Mouse (Mus musculus): Measurements from ENCODE around the gene Gm28035. TPM values are rescaled to one million over a fixed set of nuclear protein-coding genes. Genes with fewer than 3 reads are reported as not detected.

The Gm28035 gene
- polyA plus RNA-seq, 1 experiment from 2014 or later: 0.34 TPM

DNA sequence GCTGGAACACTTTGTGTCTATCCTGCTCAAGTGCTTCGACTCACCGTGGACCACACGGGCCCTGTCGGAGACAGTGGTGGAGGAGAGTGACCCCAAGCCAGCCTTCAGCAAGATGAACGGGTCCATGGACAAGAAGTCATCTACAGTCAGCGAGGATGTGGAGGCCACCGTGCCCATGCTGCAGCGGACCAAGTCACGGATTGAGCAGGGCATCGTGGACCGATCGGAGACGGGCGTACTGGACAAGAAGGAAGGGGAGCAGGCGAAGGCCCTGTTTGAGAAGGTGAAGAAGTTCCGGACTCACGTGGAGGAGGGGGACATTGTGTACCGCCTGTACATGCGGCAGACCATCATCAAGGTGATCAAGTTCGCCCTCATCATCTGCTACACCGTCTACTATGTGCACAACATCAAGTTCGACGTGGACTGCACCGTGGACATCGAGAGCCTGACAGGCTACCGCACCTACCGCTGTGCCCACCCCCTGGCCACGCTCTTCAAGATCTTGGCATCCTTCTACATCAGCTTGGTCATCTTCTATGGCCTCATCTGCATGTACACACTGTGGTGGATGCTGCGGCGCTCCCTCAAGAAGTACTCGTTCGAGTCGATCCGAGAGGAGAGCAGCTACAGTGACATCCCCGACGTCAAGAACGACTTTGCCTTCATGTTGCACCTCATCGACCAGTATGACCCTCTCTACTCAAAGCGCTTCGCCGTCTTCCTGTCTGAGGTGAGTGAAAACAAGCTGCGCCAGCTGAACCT lies 15.4 kb downstream of the Gm28035 start:
- Histone ChIP-seq H3K9ac (ENCODE audit: low read length) (no peak overlapping the region), H3K27me3 (replicated peaks; ENCODE audit: control insufficient read depth, insufficient read depth, low read length) (no peaks in the 10 kb centered on the region), H3K27ac (ENCODE audit: low read depth, low read length) (no peak overlapping the region), H3K36me3 (ENCODE audit: control insufficient read depth, insufficient read depth, low read length) (peaks cover 84% of the 10 kb centered on the region), H3K9me3 (replicated peaks; ENCODE audit: control insufficient read depth, low read length) (no peaks in the 10 kb centered on the region), H3K4me2 (ENCODE audit: low read length) (no peak overlapping the region), H3K4me1 (ENCODE audit: control insufficient read depth, insufficient read depth, low read length) (no peaks in the 10 kb centered on the region), H3K4me3 (ENCODE audit: low read depth, low read length) (no peak overlapping the region)
- ATAC-seq: no peak
- 97% methylated on average over 42 of the region's 42 CpGs for WGBS
- no peak for DNase-seq (ENCODE audit: low spot score)

DNA sequence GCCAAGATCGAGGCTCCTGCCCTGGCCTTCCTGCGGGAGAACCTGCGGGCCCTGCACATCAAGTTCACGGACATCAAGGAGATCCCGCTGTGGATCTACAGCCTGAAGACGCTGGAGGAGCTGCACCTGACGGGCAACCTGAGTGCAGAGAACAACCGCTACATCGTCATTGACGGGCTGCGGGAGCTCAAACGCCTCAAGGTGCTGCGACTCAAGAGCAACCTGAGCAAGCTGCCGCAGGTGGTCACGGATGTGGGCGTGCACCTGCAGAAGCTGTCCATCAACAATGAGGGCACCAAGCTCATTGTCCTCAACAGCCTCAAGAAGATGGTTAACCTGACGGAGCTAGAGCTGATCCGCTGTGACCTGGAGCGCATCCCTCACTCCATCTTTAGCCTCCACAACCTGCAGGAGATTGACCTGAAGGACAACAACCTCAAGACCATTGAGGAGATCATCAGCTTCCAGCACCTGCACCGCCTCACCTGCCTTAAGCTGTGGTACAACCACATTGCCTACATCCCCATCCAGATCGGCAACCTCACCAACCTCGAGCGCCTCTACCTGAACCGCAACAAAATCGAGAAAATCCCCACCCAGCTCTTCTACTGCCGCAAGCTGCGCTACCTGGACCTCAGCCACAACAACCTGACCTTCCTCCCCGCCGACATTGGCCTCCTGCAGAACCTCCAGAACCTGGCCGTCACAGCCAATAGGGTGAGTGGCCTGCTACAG lies 16.4 kb downstream of the Gm28035 start:
- H3K4me2 ChIP-seq (ENCODE audit: low read length): no peak overlapping the region
- H3K27me3 ChIP-seq (replicated peaks; ENCODE audit: control insufficient read depth, insufficient read depth, low read length): no peaks in the 10 kb centered on the region
- H3K4me3 ChIP-seq (ENCODE audit: low read depth, low read length): no peak overlapping the region
- H3K9me3 ChIP-seq (replicated peaks; ENCODE audit: control insufficient read depth, low read length): no peaks in the 10 kb centered on the region
- H3K36me3 ChIP-seq (ENCODE audit: control insufficient read depth, insufficient read depth, low read length): peaks cover 88% of the 10 kb centered on the region
- H3K9ac ChIP-seq (ENCODE audit: low read length): no peak overlapping the region
- no peak for ATAC-seq
- 96% methylated on average over 30 of the region's 30 CpGs for WGBS
- H3K27ac ChIP-seq (ENCODE audit: low read depth, low read length): no peak overlapping the region
- DNase-seq (ENCODE audit: low spot score): no peak
- no peaks in the 10 kb centered on the region for H3K4me1 ChIP-seq (ENCODE audit: control insufficient read depth, insufficient read depth, low read length)

DNA sequence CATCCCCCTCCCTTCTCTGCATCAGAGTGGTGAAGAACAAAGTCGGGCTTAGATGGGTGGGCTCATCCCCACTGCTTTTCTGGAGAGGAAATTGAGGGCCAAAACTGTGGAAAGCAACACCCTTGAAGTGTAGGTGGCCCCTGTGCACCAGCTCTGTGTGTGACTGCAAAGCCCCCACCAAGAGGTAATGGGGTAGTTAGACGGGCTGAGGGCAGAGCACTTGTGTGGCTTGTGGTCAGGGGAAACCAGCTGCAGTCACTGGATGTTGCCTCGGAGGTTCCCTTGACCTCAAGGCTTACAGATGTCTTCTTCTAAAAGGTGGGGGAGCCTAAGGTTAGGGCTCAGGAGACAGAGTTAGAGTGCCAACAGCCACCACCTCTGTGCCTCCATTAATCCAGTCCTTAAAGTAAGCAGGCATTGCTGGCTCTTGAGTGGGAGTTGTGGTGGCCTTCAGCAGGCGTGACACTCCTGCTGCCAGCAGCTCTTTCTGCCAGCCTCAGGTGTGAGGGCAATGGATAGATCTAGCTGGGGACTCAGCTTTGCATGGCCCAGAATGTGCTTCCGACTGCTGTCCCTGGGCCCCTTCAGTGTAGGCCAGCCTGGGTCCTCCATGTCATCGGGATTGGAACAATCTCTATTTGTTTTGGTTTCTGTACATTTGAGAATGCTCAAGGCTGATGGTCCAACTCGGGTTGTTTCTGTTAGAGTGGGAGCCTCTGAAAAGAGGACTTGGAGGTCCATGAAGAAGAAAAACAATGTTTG lies 17.5 kb downstream of the Gm28035 start:
- H3K9ac ChIP-seq (ENCODE audit: low read length): no peak overlapping the region
- H3K36me3 ChIP-seq (ENCODE audit: control insufficient read depth, insufficient read depth, low read length): peaks cover 94% of the 10 kb centered on the region
- WGBS: 89% methylated on average over 7 of the region's 7 CpGs

DNA sequence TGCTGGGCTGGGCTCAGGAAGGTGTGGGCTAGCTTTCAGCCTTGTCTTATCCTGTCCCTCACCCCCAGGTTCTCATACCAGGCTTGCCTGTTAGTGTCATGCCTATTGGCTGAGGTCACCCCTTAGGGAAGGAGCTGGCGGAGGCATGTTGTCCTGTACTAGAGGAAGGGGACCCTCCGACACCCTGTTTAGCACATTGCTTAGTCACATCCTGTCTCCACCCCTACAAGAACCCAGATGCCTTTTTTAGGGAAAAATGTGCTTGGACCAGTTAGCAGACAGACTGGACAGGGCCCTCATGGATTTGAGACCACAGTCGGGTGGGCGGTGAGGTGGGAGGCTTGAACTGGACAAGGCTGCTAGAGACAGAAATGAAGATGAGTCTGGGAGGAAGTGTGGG lies 18.2 kb downstream of the Gm28035 start:
- H3K36me3 ChIP-seq (ENCODE audit: control insufficient read depth, insufficient read depth, low read length): peaks cover 94% of the 10 kb centered on the region
- no peak for ATAC-seq
- 96% methylated on average over 4 of the region's 4 CpGs for WGBS

More for the DNA sequence above, 17.5 kb downstream of the Gm28035 start:
- Histone ChIP-seq H3K4me1 (ENCODE audit: control insufficient read depth, insufficient read depth, low read length) (peaks cover 3% of the 10 kb centered on the region; the same call in 1 of the 2 replicates), H3K4me2 (ENCODE audit: low read length) (no peak overlapping the region), H3K27ac (ENCODE audit: low read depth, low read length) (no peak overlapping the region), H3K4me3 (ENCODE audit: low read depth, low read length) (no peak overlapping the region), H3K27me3 (replicated peaks; ENCODE audit: control insufficient read depth, insufficient read depth, low read length) (no peaks in the 10 kb centered on the region), H3K9me3 (replicated peaks; ENCODE audit: control insufficient read depth, low read length) (no peaks in the 10 kb centered on the region)
- DNase-seq (ENCODE audit: low spot score): no peak
- ATAC-seq: no peak

DNA sequence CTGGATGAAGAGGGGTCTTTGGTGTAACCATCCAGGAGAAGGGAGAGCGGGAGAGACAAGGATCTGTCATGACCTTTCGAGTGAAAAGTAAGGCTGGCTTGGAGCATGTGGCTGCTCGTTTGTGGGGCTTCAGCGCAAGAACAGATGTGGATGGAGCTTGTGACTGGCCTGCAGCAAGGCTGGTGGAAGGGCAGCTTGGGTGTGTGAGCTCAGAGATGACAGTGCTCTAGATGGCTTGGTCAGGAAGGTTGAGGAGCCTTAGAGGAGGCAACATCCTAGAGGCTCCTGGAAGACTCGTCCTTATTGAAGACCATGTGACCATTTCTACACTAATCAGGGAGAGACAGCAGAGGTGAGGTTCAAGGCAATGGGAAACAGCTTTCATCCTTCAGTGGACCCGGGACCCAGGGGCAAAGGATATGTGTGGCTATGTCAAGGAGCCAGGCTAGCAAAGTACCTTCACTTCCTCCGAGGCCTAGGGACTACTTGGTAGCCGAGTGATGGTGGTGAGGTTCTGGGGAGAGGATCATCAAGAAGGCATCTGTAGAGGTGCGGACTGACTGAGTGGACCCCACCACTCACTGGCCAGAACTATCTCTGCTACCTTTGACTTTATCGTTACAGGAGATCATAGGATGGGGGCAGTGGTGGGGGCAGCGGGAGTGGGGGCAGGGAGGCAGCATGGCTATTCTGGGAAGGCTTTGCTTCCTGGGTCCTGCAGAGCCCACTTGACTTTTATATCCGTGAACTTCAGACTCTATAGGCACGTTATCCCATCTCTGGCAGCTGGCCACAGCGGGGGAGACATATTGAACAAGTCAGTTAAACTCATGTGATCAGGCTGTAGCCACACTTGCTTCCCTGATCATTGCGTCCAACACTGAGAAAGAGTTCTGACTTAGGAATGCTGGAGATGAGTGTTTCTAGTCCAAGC lies 19.0 kb downstream of the Gm28035 start:
- no peak overlapping the region for H3K9ac ChIP-seq (ENCODE audit: low read length)
- 91% methylated on average over 15 of the region's 15 CpGs for WGBS
- H3K27ac ChIP-seq (ENCODE audit: low read depth, low read length): no peak overlapping the region
- no peaks in the 10 kb centered on the region for H3K27me3 ChIP-seq (replicated peaks; ENCODE audit: control insufficient read depth, insufficient read depth, low read length)
- peaks cover 96% of the 10 kb centered on the region for H3K36me3 ChIP-seq (ENCODE audit: control insufficient read depth, insufficient read depth, low read length)
- no peak for ATAC-seq
- no peaks in the 10 kb centered on the region for H3K9me3 ChIP-seq (replicated peaks; ENCODE audit: control insufficient read depth, low read length)
- no peak overlapping the region for H3K4me2 ChIP-seq (ENCODE audit: low read length)
- H3K4me3 ChIP-seq (ENCODE audit: low read depth, low read length): no peak overlapping the region
- DNase-seq (ENCODE audit: low spot score): no peak
- H3K4me1 ChIP-seq (ENCODE audit: control insufficient read depth, insufficient read depth, low read length): peaks cover 7% of the 10 kb centered on the region; the same call in 1 of the 2 replicates

More for the DNA sequence above, 18.2 kb downstream of the Gm28035 start:
- DNase-seq (ENCODE audit: low spot score): no peak
- Histone ChIP-seq H3K4me2 (ENCODE audit: low read length) (no peak overlapping the region), H3K27ac (ENCODE audit: low read depth, low read length) (no peak overlapping the region), H3K27me3 (replicated peaks; ENCODE audit: control insufficient read depth, insufficient read depth, low read length) (no peaks in the 10 kb centered on the region), H3K9me3 (replicated peaks; ENCODE audit: control insufficient read depth, low read length) (no peaks in the 10 kb centered on the region), H3K9ac (ENCODE audit: low read length) (no peak overlapping the region), H3K4me3 (ENCODE audit: low read depth, low read length) (no peak overlapping the region), H3K4me1 (ENCODE audit: control insufficient read depth, insufficient read depth, low read length) (peaks cover 7% of the 10 kb centered on the region; the same call in 1 of the 2 replicates)

DNA sequence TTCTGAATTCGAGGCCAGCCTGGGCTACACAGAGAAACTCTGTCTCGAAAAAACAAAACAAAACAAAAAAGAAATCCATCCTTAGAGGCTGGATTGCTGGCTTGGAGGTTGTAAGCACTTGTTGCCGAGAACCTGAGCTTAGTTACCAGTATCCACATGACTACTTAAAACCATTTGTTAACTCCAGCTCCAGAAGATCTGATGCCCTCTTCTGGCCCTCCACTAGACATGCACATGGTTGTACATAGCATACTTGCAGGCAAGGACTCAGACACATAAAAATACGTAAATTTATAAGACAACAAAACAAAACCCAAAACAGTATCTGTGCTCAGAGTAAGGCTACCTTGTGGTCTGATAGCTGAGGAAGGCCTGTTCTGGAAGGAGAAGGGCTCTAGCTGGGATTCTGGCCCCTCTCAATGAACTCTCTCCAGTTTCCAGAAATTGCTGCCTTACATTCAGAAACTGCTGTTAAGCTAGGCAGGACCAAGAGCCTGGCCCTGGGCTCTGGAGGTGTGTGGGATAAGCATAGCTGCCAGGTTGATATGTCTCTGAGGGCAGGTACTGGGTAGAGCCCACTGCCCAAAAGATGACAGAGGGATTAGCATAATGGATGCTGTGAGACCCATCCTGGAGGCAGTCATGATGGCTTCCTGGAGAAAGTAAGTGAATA lies 20.8 kb downstream of the Gm28035 start:
- H3K4me1 ChIP-seq (ENCODE audit: control insufficient read depth, insufficient read depth, low read length): peaks cover 13% of the 10 kb centered on the region; the same call in 1 of the 2 replicates
- ATAC-seq: no peak
- H3K9me3 ChIP-seq (replicated peaks; ENCODE audit: control insufficient read depth, low read length): no peaks in the 10 kb centered on the region
- no peak overlapping the region for H3K9ac ChIP-seq (ENCODE audit: low read length)
- H3K27ac ChIP-seq (ENCODE audit: low read depth, low read length): no peak overlapping the region
- peaks cover 86% of the 10 kb centered on the region for H3K36me3 ChIP-seq (ENCODE audit: control insufficient read depth, insufficient read depth, low read length)
- H3K4me2 ChIP-seq (ENCODE audit: low read length): no peak overlapping the region
- DNase-seq (ENCODE audit: low spot score): no peak
- 90% methylated on average over 4 of the region's 4 CpGs for WGBS
- H3K4me3 ChIP-seq (ENCODE audit: low read depth, low read length): no peak overlapping the region
- no peaks in the 10 kb centered on the region for H3K27me3 ChIP-seq (replicated peaks; ENCODE audit: control insufficient read depth, insufficient read depth, low read length)

DNA sequence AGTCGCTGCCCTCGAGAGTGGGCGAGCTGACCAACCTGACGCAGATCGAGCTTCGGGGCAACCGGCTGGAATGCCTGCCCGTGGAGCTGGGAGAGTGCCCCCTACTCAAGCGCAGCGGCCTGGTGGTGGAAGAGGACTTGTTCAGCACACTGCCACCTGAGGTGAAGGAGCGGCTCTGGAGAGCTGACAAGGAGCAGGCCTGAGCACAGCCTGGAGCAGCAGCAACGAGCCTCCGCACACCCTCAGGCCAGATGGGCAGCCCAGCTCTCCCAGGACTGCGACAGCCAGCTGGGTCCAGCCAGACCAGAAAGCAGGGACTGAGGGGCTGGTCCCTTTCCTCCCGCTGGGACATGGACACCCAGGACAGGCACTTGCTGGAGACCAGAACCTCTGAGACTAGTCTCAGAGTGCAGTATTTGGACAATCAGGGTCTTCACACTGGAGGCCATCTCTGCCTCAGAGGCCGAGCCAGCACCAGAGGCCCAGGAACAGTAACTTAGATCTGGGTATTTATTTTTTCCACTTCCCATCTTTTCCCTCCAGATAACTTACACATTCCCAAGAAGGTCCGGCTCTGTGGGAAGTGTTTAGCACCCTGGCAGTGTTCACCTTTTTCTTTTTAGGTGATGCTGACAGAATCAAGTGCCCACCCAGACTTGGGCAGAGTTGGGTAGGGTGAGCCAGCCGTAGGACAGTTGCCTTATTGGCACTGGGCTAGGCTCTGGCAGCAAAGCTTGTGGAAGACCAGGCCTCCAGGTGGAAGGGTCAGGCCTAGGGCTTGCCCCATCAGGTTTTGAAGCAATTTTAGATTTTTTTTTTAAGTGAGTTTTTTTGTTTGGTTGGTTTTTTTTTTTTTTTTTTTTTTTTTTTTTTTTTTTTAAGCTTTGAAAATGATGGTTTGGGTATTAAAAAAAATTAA lies 21.8 kb downstream of the Gm28035 start:
- WGBS: 90% methylated on average over 18 of the region's 18 CpGs
- Histone ChIP-seq H3K9me3 (replicated peaks; ENCODE audit: control insufficient read depth, low read length) (no peaks in the 10 kb centered on the region), H3K36me3 (ENCODE audit: control insufficient read depth, insufficient read depth, low read length) (peaks cover 79% of the 10 kb centered on the region), H3K9ac (ENCODE audit: low read length) (no peak overlapping the region), H3K27ac (ENCODE audit: low read depth, low read length) (peak overlapping the region; percentile 21; the same call in 1 of the 2 replicates), H3K4me2 (ENCODE audit: low read length) (no peak overlapping the region), H3K27me3 (replicated peaks; ENCODE audit: control insufficient read depth, insufficient read depth, low read length) (no peaks in the 10 kb centered on the region), H3K4me1 (ENCODE audit: control insufficient read depth, insufficient read depth, low read length) (peaks cover 15% of the 10 kb centered on the region; the same call in 1 of the 2 replicates), H3K4me3 (ENCODE audit: low read depth, low read length) (no peak overlapping the region)
- ATAC-seq (no peak), DNase-seq (ENCODE audit: low spot score) (no peak)
